Comparison of ENCODE assay signal across 12 mouse cellular contexts in the genomic region with DNA sequence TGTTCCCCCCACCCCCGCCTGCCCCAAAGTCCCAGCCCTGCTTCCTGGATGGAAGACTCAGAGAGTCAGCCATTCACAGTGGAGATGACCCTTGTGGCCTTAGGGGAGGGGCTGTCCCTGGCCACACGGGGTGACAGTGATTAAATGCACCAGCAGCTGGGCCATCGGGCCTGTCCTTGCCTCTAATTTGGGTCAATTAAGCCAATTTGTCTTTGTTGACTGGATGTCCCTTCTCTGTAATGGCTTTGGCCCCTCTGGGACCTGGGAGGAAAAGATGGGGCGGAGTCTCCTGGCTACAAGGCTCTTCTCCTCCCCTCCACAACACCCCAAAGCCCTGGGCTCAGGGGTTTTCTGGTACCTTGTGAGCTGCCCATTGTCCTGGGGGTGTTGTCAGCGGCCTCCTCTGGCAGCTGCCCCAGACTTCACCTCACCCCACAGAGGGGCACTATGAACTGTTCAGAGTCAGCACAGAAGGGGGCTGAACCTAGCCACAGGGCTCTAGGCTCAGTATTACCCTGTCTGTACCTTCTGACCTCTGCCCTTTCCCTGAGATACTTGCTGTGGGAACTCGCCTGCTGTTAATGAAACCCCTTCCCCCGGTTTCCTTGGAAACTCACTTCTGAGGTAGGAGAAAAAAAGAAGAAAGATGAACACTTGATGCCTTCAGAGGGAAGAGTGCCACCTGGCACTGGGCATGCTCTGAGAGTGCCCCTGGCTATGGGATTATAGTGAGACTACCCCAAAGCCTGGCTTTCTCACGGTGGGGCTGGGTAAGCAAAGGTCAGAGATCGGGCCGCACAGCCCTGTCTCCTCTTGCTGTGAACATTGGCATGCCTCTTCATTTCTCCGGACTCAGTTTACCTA. TPM values are rescaled to one million over a fixed set of nuclear protein-coding genes. Genes with fewer than 3 reads are reported as not detected.
A peak's percentile ranks its signal among the peaks of the same experiment; 100 is the strongest.
DNase-seq lines count a peak whose midpoint lies in the region; ATAC-seq and TF ChIP-seq lines count a peak whose summit lies in the region.
"Had no signal": no experiment of that assay in that cellular context is flagged by ENCODE, and none has a peak within 500 bp of the region (broad histone marks: within the 10 kb centered on the region; RNA-seq: fewer than 3 reads in every experiment).

No protein-coding gene starts in this region.

- no peak for TF ChIP-seq CTCF in kidney, postnatal 0 days (IDR thresholded peaks at IDR 0.05; ENCODE audit: low read depth)
- no peak for TF ChIP-seq CTCF in stomach, postnatal 0 days (IDR thresholded peaks at IDR 0.05; ENCODE audit: low read depth)

- DNase-seq in midbrain, embryonic 10.5 days (ENCODE audit: low spot score) = peak; percentile 43
- DNase-seq in embryonic facial prominence, embryonic 14.5 days (ENCODE audit: low spot score) = peak; percentile 74
- peak; percentile 41 for DNase-seq in kidney, postnatal 0 days (ENCODE audit: low spot score)
- DNase-seq in retina, embryonic 14.5 days (ENCODE audit: low spot score) = peak; percentile 90
- DNase-seq in stomach, postnatal 0 days (ENCODE audit: low spot score) = no peak
- DNase-seq in thymus, postnatal 36 days = no peak
- DNase-seq: cerebellum, postnatal 25 days; lung, postnatal 14 days had no signal

- TF ChIP-seq EP300 in stomach, postnatal 0 days (optimal IDR thresholded peaks at IDR 0.05) = no peak

- H3K9me3 ChIP-seq in midbrain, embryonic 10.5 days (replicated peaks) = no peaks in the 10 kb centered on the region
- no peaks in the 10 kb centered on the region for H3K9me3 ChIP-seq in midbrain, embryonic 16.5 days (replicated peaks; ENCODE audit: control insufficient read depth, low read length, poor library complexity, severe bottlenecking)
- H3K9me3 ChIP-seq in embryonic facial prominence, embryonic 14.5 days (ENCODE audit: control insufficient read depth, low read length) = no peaks in the 10 kb centered on the region
- H3K9me3 ChIP-seq in kidney, postnatal 0 days (replicated peaks; ENCODE audit: low read length) = no peaks in the 10 kb centered on the region
- H3K9me3 ChIP-seq in stomach, postnatal 0 days (ENCODE audit: control insufficient read depth, low read length) = no peaks in the 10 kb centered on the region

- H3K9ac ChIP-seq in midbrain, embryonic 16.5 days (ENCODE audit: low read depth, low read length) = no peak overlapping the region
- no peak overlapping the region for H3K9ac ChIP-seq in embryonic facial prominence, embryonic 14.5 days (ENCODE audit: low read depth, low read length)
- H3K9ac ChIP-seq in kidney, postnatal 0 days (ENCODE audit: low read depth, low read length) = no peak overlapping the region
- H3K9ac ChIP-seq in stomach, postnatal 0 days (ENCODE audit: low read length) = no peak overlapping the region

- H3K4me1 ChIP-seq in midbrain, embryonic 10.5 days = peaks cover 38% of the 10 kb centered on the region
- H3K4me1 ChIP-seq in midbrain, embryonic 16.5 days (ENCODE audit: control insufficient read depth, insufficient read depth, low read length) = peaks cover 5% of the 10 kb centered on the region; the same call in 1 of the 2 replicates
- H3K4me1 ChIP-seq in embryonic facial prominence, embryonic 14.5 days (ENCODE audit: control insufficient read depth, insufficient read depth, low read length) = 0 out of 2 replicates have a peak, but pooled peaks cover 4% of the 10 kb centered on the region
- no peaks in the 10 kb centered on the region for H3K4me1 ChIP-seq in kidney, postnatal 0 days (replicated peaks; ENCODE audit: insufficient read depth, low read length)
- no peaks in the 10 kb centered on the region for H3K4me1 ChIP-seq in stomach, postnatal 0 days (replicated peaks; ENCODE audit: control insufficient read depth, insufficient read depth)

- no peak overlapping the region for H3K4me2 ChIP-seq in midbrain, embryonic 16.5 days (ENCODE audit: low read length)
- H3K4me2 ChIP-seq in embryonic facial prominence, embryonic 14.5 days (ENCODE audit: low read depth, low read length) = no peak overlapping the region
- H3K4me2 ChIP-seq in kidney, postnatal 0 days (ENCODE audit: low read length) = no peak overlapping the region
- no peak overlapping the region for H3K4me2 ChIP-seq in stomach, postnatal 0 days (replicated peaks; ENCODE audit: low read depth)

- no peaks in the 10 kb centered on the region for H3K36me3 ChIP-seq in midbrain, embryonic 10.5 days
- H3K36me3 ChIP-seq in midbrain, embryonic 16.5 days (ENCODE audit: control insufficient read depth, insufficient read depth, low read length) = no peaks in the 10 kb centered on the region
- H3K36me3 ChIP-seq in embryonic facial prominence, embryonic 14.5 days (ENCODE audit: control insufficient read depth, insufficient read depth, low read length) = no peaks in the 10 kb centered on the region
- H3K36me3 ChIP-seq in kidney, postnatal 0 days (ENCODE audit: insufficient read depth, low read length) = no peaks in the 10 kb centered on the region
- no peaks in the 10 kb centered on the region for H3K36me3 ChIP-seq in stomach, postnatal 0 days (ENCODE audit: control insufficient read depth, insufficient read depth, low read length)

- peaks cover 71% of the 10 kb centered on the region for H3K27me3 ChIP-seq in midbrain, embryonic 10.5 days (ENCODE audit: low read depth, poor library complexity, severe bottlenecking)
- no peaks in the 10 kb centered on the region for H3K27me3 ChIP-seq in midbrain, embryonic 16.5 days (ENCODE audit: control insufficient read depth, insufficient read depth, low read depth, low read length)
- no peaks in the 10 kb centered on the region for H3K27me3 ChIP-seq in embryonic facial prominence, embryonic 14.5 days (replicated peaks; ENCODE audit: control insufficient read depth, insufficient read depth, low read length)
- H3K27me3 ChIP-seq in kidney, postnatal 0 days (ENCODE audit: insufficient read depth, low read length) = no peaks in the 10 kb centered on the region
- H3K27me3 ChIP-seq in stomach, postnatal 0 days (ENCODE audit: control insufficient read depth, insufficient read depth, low read length) = no peaks in the 10 kb centered on the region

- no peak overlapping the region for H3K4me3 ChIP-seq in midbrain, embryonic 10.5 days
- H3K4me3 ChIP-seq in midbrain, embryonic 16.5 days (ENCODE audit: low read depth, low read length) = no peak overlapping the region
- no peak overlapping the region for H3K4me3 ChIP-seq in embryonic facial prominence, embryonic 14.5 days (ENCODE audit: low read depth, low read length)
- H3K4me3 ChIP-seq in kidney, postnatal 0 days (replicated peaks; ENCODE audit: low read depth, low read length) = no peak overlapping the region
- no peak overlapping the region for H3K4me3 ChIP-seq in stomach, postnatal 0 days (ENCODE audit: low read depth, low read length)

- 29% methylated on average over 11 of the region's 11 CpGs for WGBS in midbrain, embryonic 10.5 days
- 32% methylated on average over 11 of the region's 11 CpGs for WGBS in midbrain, embryonic 16.5 days
- 29% methylated on average over 11 of the region's 11 CpGs for WGBS in embryonic facial prominence, embryonic 14.5 days
- 47% methylated on average over 11 of the region's 11 CpGs for WGBS in kidney, postnatal 0 days
- 43% methylated on average over 11 of the region's 11 CpGs for WGBS in stomach, postnatal 0 days

- H3K27ac ChIP-seq in midbrain, embryonic 10.5 days (replicated peaks) = peak overlapping the region; percentile 61
- no peak overlapping the region for H3K27ac ChIP-seq in midbrain, embryonic 16.5 days (ENCODE audit: low read length)
- H3K27ac ChIP-seq in embryonic facial prominence, embryonic 14.5 days (replicated peaks; ENCODE audit: low read depth, low read length) = no peak overlapping the region
- no peak overlapping the region for H3K27ac ChIP-seq in kidney, postnatal 0 days
- no peak overlapping the region for H3K27ac ChIP-seq in stomach, postnatal 0 days (replicated peaks)

- no peak for ATAC-seq in midbrain, embryonic 16.5 days
- ATAC-seq in embryonic facial prominence, embryonic 14.5 days (ENCODE audit: low read depth) = peak; percentile 72; the same call in 1 of the 2 replicates
- 0 out of 2 replicates have a peak, but pooled peaks have one; percentile 43 for ATAC-seq in kidney, postnatal 0 days (replicated peaks; ENCODE audit: low FRiP score, low read depth)
- ATAC-seq in stomach, postnatal 0 days (ENCODE audit: low FRiP score, low TSS enrichment) = no peak
- ATAC-seq in inflammation-experienced regulatory T-cells, adult 6 months = no peak
- ATAC-seq: Patski had no signal

RNA-seq across cellular contexts. Expression of gene Tmem132e, which starts 17.9 kb away (rescaled TPM):
- polyA plus RNA-seq in midbrain, embryonic 10.5 days (2016; fragmentation: Nextera tagmentation; extraction: Ambion mirVana) = 0.89 and 0.93 TPM in 2 replicates
- 2.1 and 2.9 TPM in 2 replicates for polyA plus RNA-seq in midbrain, embryonic 16.5 days (2015; fragmentation: Nextera tagmentation; extraction: Ambion mirVana)
- polyA plus RNA-seq in embryonic facial prominence, embryonic 14.5 days (2014; fragmentation: Nextera tagmentation; extraction: Ambion mirVana) = 2.0 TPM in 2 replicates
- polyA plus RNA-seq in kidney, postnatal 0 days (2015; fragmentation: Nextera tagmentation; extraction: Ambion mirVana) = 0.18 and 0.31 TPM in 2 replicates
- 0.17 and 0.21 TPM in 2 replicates for polyA plus RNA-seq in stomach, postnatal 0 days (2015; fragmentation: Nextera tagmentation; extraction: Ambion mirVana)
- polyA plus RNA-seq in inflammation-experienced regulatory T-cells, adult 6 months (2017; shearing (Covaris generic)) = not detected
- polyA plus RNA-seq: heart, postnatal 0 days had no signal

Comparison
In these comparisons a context has a peak if more than half of its experiments do, and no peak if none do; other contexts are left out.
1. DNase-seq: peak in midbrain, embryonic 10.5 days (single experiment), embryonic facial prominence, embryonic 14.5 days (single experiment), kidney, postnatal 0 days (single experiment) and retina, embryonic 14.5 days (single experiment); none in stomach, postnatal 0 days (single experiment) and thymus, postnatal 36 days (0 of 2).
2. ATAC-seq: peak in embryonic facial prominence, embryonic 14.5 days (single experiment) and kidney, postnatal 0 days (single experiment); none in midbrain, embryonic 16.5 days (single experiment), stomach, postnatal 0 days (single experiment) and inflammation-experienced regulatory T-cells, adult 6 months (single experiment).